Mouse (Mus musculus) layer of hippocampus, postnatal 14 days (tissue): ENCODE results near the gene Vmn2r68. TPM values are rescaled to one million over a fixed set of nuclear protein-coding genes. Genes with fewer than 3 reads are reported as not detected.

ENCODE experiments used
- DNase-seq, 2 experiments: peaks; one replicate each; pipeline ENCODE4 v3.0.0; 2021 to 2022; ENCODE audit warnings: low spot score in 2 of 2, mixed read lengths in 1 of 2
- long read RNA-seq, 2 experiments: library from polyadenylated mRNA; stranded (forward); transcript quantifications; one replicate each; pipeline ENCODE4 v2.0.0; 2021
- total RNA-seq, 2 experiments: library from RNA; stranded (reverse); gene quantifications; 2 replicates each; pipeline ENCODE4 v1.2.3; 2021

Vmn2r68 gene
- total RNA-seq: not detected
- long read RNA-seq, experiment 1: 0 reads
- long read RNA-seq, experiment 2: 0 reads

DNA sequence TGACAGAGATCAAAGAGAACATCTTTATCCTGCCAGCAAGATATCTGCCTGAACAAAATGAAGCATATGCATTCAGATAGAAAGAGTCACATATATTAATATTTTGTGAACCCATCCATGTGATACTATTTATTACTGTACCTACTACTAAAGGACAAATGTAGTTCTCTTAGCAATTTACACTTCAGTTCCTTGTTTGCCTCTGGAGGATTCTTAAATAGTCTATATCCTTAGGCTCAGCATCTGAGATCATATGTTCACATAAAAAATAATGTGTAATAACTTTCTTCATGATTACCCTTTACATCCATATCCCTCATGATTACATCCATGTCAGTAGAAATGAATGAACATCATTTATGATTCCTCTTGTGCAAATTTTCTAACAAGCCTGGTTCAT lies at the start of gene Vmn2r68:
Gene Vmn2r68, minus strand, starts transcription at position 101 of the 400 bp plus-strand sequence.
- no peak for DNase-seq

Other genes starting within 250 kb of the Vmn2r68 start
- gene Vmn2r66, start 225.5 kb downstream of the Vmn2r68 start, total RNA-seq: not detected
- not detected for gene Vmn2r67, start 81.8 kb downstream of the Vmn2r68 start, total RNA-seq
- not detected for gene Vmn2r69, start 178.1 kb upstream of the Vmn2r68 start, total RNA-seq